Mouse (Mus musculus) bone marrow, adult 2 months (tissue): ENCODE measurements around the gene Bhlhe41.

Source experiments
- CTCF ChIP-seq: fragments of 200-500 bp; IDR thresholded peaks from 2 replicates; pipeline ENCODE4 v1.5.1; 2011; ENCODE audit warnings: low read length, control low read depth; ENCODE audit not compliant: control insufficient read depth, insufficient read depth
- POLR2A ChIP-seq: fragments of 200-500 bp; IDR thresholded peaks from 2 replicates; pipeline ENCODE4 v1.6.1; 2011; ENCODE audit warnings: low read depth, mild to moderate bottlenecking, control low read depth, low read length, borderline replicate concordance; ENCODE audit not compliant: control insufficient read depth

DNA sequence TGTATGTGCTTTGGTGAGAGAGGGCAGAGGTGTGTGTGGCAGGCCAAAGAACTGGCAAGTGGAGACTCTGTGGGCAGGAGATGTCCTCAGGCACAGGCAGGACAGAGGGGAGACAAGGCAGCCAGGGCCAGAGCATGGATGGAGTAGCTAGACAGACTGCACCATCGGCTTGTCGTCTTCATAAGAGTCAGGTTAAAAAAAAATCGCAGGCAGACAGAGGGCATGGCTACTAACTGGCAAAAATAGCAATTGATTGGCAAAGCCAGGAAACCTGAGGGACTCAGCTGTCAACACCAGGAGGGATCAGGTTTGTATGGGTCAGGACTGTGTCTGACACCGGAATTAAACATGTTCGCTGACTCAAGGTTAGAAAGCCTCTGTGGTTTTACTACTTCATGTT lies 10.6 kb downstream of the Bhlhe41 start:
- TF ChIP-seq CTCF: no peak
- no peak for TF ChIP-seq POLR2A
